Mouse (Mus musculus) myocyte (in vitro differentiated cells): ENCODE measurements at regions not wholly inside any gene's neighbourhood (a gene's known extent, or its start where the extent isn't known, plus 50 kb on each side); places are given as distances from the start of the nearest gene placed in this dataset.

Experiments used
- H3K27me3 ChIP-seq: one replicate; pipeline ENCODE4 v1.6.1; 2011; ENCODE audit not compliant: control insufficient read depth, insufficient read depth, insufficient read length
- H3K36me3 ChIP-seq: one replicate; pipeline ENCODE4 v1.6.1; 2011; ENCODE audit not compliant: control insufficient read depth, insufficient read depth
- H3K4me2 ChIP-seq: one replicate; pipeline ENCODE4 v1.6.1; 2011; ENCODE audit warnings: low read depth, control low read depth
- H3K4me3 ChIP-seq: one replicate; pipeline ENCODE4 v1.5.1; 2011; ENCODE audit warnings: mild to moderate bottlenecking, control low read depth, moderate library complexity
- H3K79me2 ChIP-seq: one replicate; pipeline ENCODE4 v1.6.1; 2011; ENCODE audit not compliant: control insufficient read depth, insufficient read depth
- H3ac ChIP-seq: one replicate; pipeline ENCODE4 v1.6.1; 2011; ENCODE audit not compliant: control insufficient read depth, insufficient read length
- CEBPB ChIP-seq: IDR thresholded peaks from 2 replicates; pipeline ENCODE4 v1.6.1; 2011; ENCODE audit warnings: mild to moderate bottlenecking, moderate library complexity; ENCODE audit not compliant: poor library complexity, insufficient read depth, severe bottlenecking
- E2F4 ChIP-seq: IDR thresholded peaks from one replicate; pipeline ENCODE4 v1.6.1; 2011; ENCODE audit warnings: mild to moderate bottlenecking, control low read depth, moderate library complexity; ENCODE audit not compliant: insufficient read depth
- MAX ChIP-seq: IDR thresholded peaks from one replicate; pipeline ENCODE4 v1.6.1; 2011; ENCODE audit warnings: low read depth, mild to moderate bottlenecking, control low read depth
- MYOD1 ChIP-seq, 3 experiments: IDR thresholded peaks; one replicate each; pipeline ENCODE4 v1.6.1; 2011; ENCODE audit warnings: control low read depth in 2 of 3, low read depth in 2 of 3, mild to moderate bottlenecking in 2 of 3, moderate library complexity in 1 of 3; ENCODE audit not compliant: insufficient read length in 2 of 3, control insufficient read depth in 1 of 3
- MYOG ChIP-seq, 3 experiments: IDR thresholded peaks; one replicate each; pipeline ENCODE4 v1.6.1; 2011; ENCODE audit warnings: control low read depth in 2 of 3, low read depth in 2 of 3, mild to moderate bottlenecking in 2 of 3; ENCODE audit not compliant: insufficient read length in 2 of 3, control insufficient read depth in 1 of 3, insufficient read depth in 1 of 3
- POLR2A ChIP-seq: IDR thresholded peaks from one replicate; pipeline ENCODE4 v1.6.1; 2011; ENCODE audit warnings: low read depth, mild to moderate bottlenecking, control low read depth, moderate library complexity; ENCODE audit not compliant: insufficient read length
- POLR2AphosphoS2 ChIP-seq: IDR thresholded peaks from one replicate; pipeline ENCODE4 v1.6.1; 2011; ENCODE audit warnings: low read depth, control low read depth; ENCODE audit not compliant: insufficient read length
- REST ChIP-seq: IDR thresholded peaks from one replicate; pipeline ENCODE4 v1.6.1; 2011; ENCODE audit warnings: mild to moderate bottlenecking, control low read depth, moderate library complexity; ENCODE audit not compliant: insufficient read depth, insufficient read length
- SRF ChIP-seq: IDR thresholded peaks from one replicate; pipeline ENCODE4 v1.6.1; 2011; ENCODE audit warnings: low read depth; ENCODE audit not compliant: control insufficient read depth, insufficient read length
- TCF12 ChIP-seq: IDR thresholded peaks from one replicate; pipeline ENCODE4 v1.6.1; 2011; ENCODE audit warnings: mild to moderate bottlenecking, control low read depth; ENCODE audit not compliant: poor library complexity, insufficient read depth, severe bottlenecking
- TCF3 ChIP-seq: IDR thresholded peaks from one replicate; pipeline ENCODE4 v1.6.1; 2011; ENCODE audit warnings: low read depth, control low read depth; ENCODE audit not compliant: insufficient read length
- USF1 ChIP-seq: IDR thresholded peaks from one replicate; pipeline ENCODE4 v1.6.1; 2011; ENCODE audit warnings: low read depth, mild to moderate bottlenecking, control low read depth, moderate library complexity

DNA sequence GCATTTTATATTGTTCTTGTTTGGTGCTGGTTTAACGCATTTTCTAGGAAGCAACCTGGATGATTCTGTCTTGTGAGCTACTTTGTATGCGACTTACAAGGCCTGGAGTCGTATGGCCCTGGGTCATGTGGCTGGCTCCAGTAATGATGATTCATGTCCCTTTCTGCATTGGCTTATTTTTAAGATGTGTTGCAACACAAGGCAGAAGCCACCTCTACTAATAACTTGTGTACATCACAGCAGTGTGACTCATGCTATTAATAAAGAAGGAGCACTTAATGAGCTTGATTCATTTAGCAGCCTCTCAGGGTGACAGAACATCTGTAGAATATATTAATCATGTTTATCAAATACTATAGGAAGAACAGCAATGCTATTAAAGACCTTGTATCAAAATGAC, 84.0 kb downstream of the Slc5a7 start:
- H3ac ChIP-seq = no peak overlapping the region
- H3K4me2 ChIP-seq = no peak overlapping the region
- TF ChIP-seq CEBPB (peak; percentile 84), USF1 (no peak)
- no peaks in the 10 kb centered on the region for H3K27me3 ChIP-seq
- H3K4me3 ChIP-seq = no peak overlapping the region
- H3K79me2 ChIP-seq = no peaks in the 10 kb centered on the region
- no peaks in the 10 kb centered on the region for H3K36me3 ChIP-seq

DNA sequence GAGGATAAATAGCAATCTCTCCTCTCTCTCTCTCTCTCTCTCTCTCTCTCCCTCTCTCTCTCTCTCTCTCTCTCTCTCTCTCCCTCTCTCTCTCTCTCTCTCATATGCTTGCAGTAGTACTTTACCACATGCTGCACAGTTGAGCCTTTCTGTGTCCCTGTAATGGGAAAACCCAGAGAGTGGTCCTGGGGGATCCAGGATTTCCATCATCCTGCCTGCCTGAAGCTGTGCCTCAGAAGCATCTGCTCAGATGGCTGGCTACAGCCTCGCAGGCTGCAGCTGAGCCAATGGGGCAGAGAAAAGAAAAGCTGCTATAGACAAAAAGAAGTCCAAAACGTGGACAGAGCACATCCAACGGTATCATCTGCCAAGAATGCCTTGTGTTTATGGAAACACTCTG, 97.1 kb downstream of the Slc5a7 start:
- H3K27me3 ChIP-seq = no peaks in the 10 kb centered on the region
- H3K36me3 ChIP-seq = no peaks in the 10 kb centered on the region
- TF ChIP-seq SRF (no peak), REST (no peak), MYOG (IDR thresholded peaks at IDR 0.05; ENCODE audit: control insufficient read depth in 1 of 3, insufficient read depth in 1 of 3, insufficient read length in 2 of 3, low read depth in 2 of 3) (no peak), USF1 (no peak), MYOD1 (IDR thresholded peaks at IDR 0.05; ENCODE audit: control insufficient read depth in 1 of 3, insufficient read length in 2 of 3, low read depth in 2 of 3) (no peak), POLR2AphosphoS2 (no peak), POLR2A (no peak), E2F4 (no peak), TCF3 (no peak), TCF12 (no peak), CEBPB (no peak), MAX (no peak)
- no peaks in the 10 kb centered on the region for H3K79me2 ChIP-seq
- no peak overlapping the region for H3K4me2 ChIP-seq
- no peak overlapping the region for H3K4me3 ChIP-seq
- H3ac ChIP-seq = no peak overlapping the region

GRCm38 (mm10) chr17:54192231-54192573, 106.6 kb downstream of the Slc5a7 start:
- Histone ChIP-seq H3K79me2 (no peaks in the 10 kb centered on the region), H3K36me3 (no peaks in the 10 kb centered on the region), H3ac (no peak overlapping the region), H3K27me3 (no peaks in the 10 kb centered on the region), H3K4me2 (peak overlapping the region; percentile 25), H3K4me3 (no peak overlapping the region)
- TF ChIP-seq POLR2A (no peak), POLR2AphosphoS2 (no peak), SRF (no peak), E2F4 (no peak), USF1 (no peak), TCF3 (no peak), MAX (no peak), CEBPB (no peak), TCF12 (no peak)

DNA sequence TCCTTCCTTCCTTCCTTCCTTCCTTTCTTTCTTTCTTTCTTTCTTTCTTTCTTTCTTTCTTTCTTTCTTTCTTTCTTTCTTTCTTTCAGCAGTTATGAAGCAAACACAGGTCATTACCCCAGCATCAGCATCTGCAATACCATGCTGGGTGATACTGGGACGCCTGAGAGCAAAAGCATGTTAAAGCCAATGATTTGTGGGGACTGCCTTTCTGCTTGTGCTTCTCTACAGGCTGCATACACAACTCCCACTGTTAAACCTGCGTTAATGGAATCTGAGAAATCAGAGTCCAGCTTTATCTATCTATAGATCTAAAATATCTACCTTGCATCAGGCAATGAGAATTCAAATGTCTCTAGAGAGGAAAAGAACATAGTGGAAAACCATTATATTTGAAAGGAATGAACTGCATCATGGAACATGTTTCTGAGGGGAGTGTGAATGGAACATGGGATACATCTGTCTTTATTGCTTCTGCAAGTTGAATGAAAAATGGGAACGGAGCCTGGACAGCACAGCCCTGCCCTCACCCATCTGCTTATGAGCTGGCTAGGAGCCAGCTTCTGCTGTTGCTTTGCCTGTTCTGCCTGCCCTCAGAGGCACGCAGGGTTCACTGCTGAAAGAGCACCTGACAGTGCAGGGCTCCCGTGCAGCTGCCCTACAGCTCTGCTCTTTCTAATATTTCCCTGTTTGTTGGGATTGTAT, 107.2 kb downstream of the Slc5a7 start:
- Histone ChIP-seq H3ac (no peak overlapping the region), H3K4me2 (peak overlapping the region; percentile 25), H3K27me3 (no peaks in the 10 kb centered on the region), H3K79me2 (no peaks in the 10 kb centered on the region), H3K36me3 (no peaks in the 10 kb centered on the region), H3K4me3 (no peak overlapping the region)
- peak in 1 of 3 experiments; percentile 62 for TF ChIP-seq MYOG (IDR thresholded peaks at IDR 0.05; ENCODE audit: control insufficient read depth in 1 of 3, insufficient read depth in 1 of 3, insufficient read length in 2 of 3, low read depth in 2 of 3)
- TF ChIP-seq TCF3 = no peak
- no peak for TF ChIP-seq SRF
- TF ChIP-seq MAX = no peak
- TF ChIP-seq CEBPB = no peak

DNA sequence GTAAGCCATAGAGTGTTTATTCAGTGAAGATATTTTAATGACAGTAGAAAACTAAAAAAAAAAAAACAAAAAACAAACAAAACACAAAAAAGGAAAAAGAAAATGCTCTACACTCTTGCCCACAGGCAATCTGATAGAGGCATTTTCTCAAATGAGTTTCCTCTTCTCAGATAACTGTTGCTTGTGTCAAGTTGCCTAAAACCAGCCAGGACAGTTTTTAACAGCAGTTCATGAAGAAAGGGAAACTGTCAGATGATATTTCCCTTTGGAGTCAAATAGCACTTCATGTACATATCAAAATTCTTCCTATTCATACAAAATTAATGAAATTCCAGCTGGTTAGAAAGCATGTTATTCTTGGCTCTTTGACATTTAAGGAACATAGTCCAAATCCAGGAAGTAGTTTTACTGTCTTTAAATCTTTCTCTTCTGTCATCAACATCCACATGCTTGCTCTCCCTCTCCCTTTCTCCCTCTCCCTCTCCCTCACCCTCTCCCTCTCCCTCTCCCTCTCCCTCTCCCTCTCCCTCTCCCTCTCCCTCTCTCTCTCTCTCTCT, 109.8 kb downstream of the Slc5a7 start:
- TF ChIP-seq TCF3 (no peak), REST (no peak), MYOG (IDR thresholded peaks at IDR 0.05; ENCODE audit: control insufficient read depth in 1 of 3, insufficient read depth in 1 of 3, insufficient read length in 2 of 3, low read depth in 2 of 3) (no peak), MAX (no peak), E2F4 (no peak), POLR2AphosphoS2 (no peak), CEBPB (no peak), SRF (no peak), POLR2A (no peak), USF1 (no peak)
- Histone ChIP-seq H3K27me3 (no peaks in the 10 kb centered on the region), H3K79me2 (no peaks in the 10 kb centered on the region)

More for the DNA sequence above, 109.8 kb downstream of the Slc5a7 start:
- Histone ChIP-seq H3K36me3 (no peaks in the 10 kb centered on the region), H3K4me2 (peak overlapping the region; percentile 19), H3ac (no peak overlapping the region), H3K4me3 (no peak overlapping the region)
